Mouse (Mus musculus) MEL (cell line): Measurements from ENCODE around the gene Gstp3. TPM values are rescaled to one million over a fixed set of nuclear protein-coding genes. Genes with fewer than 3 reads are reported as not detected.
A peak's percentile ranks its signal among the peaks of the same experiment; 100 is the strongest.
"Not testable (repeated sequence)": the region's sequence is repeated elsewhere in the genome, so short reads cannot be mapped to it uniquely, and the experiment has no call there.

Source experiments
- DNase-seq: peaks from one replicate; pipeline ENCODE4 v3.0.0; 2011; ENCODE audit warnings: low read depth, low spot score
- H3K27ac ChIP-seq: 2 replicates; pipeline ENCODE4 v1.5.1; 2012; ENCODE audit warnings: low read depth, mild to moderate bottlenecking, control low read depth, low read length, moderate library complexity; ENCODE audit not compliant: control insufficient read depth
- H3K27me3 ChIP-seq, 2 experiments: fragments of 150-350 bp in 1 of 2; sonication (generic) in 1 of 2; 2 replicates each; pipeline ENCODE4 v1.6.1; 2012; ENCODE audit warnings: low read length in 2 of 2, mild to moderate bottlenecking in 2 of 2, improper control_type of control experiment in 1 of 2, moderate library complexity in 1 of 2; ENCODE audit not compliant: insufficient read depth in 2 of 2, control insufficient read depth in 1 of 2
- H3K36me3 ChIP-seq, 2 experiments: 2 replicates each; pipeline ENCODE4 v1.6.1; 2012 to 2014; ENCODE audit warnings: low read length in 2 of 2, improper control_type of control experiment in 1 of 2, inconsistent platforms in 1 of 2, mild to moderate bottlenecking in 1 of 2; ENCODE audit not compliant: insufficient read depth in 2 of 2, control insufficient read depth in 1 of 2
- H3K4me1 ChIP-seq, 2 experiments: fragments of 150-350 bp in 1 of 2; sonication (generic) in 1 of 2; 2 replicates each; pipeline ENCODE4 v1.6.1; 2012; ENCODE audit warnings: low read length in 2 of 2, improper control_type of control experiment in 1 of 2, mild to moderate bottlenecking in 1 of 2; ENCODE audit not compliant: insufficient read depth in 2 of 2, control insufficient read depth in 1 of 2
- H3K4me3 ChIP-seq, 2 experiments: fragments of 150-350 bp in 1 of 2; sonication (generic) in 1 of 2; 2 replicates each; pipeline ENCODE4 v1.5.1; 2012; ENCODE audit warnings: low read depth in 2 of 2, low read length in 2 of 2, mild to moderate bottlenecking in 2 of 2, moderate library complexity in 2 of 2, control low read depth in 1 of 2, improper control_type of control experiment in 1 of 2; ENCODE audit not compliant: control insufficient read depth in 1 of 2, insufficient read depth in 1 of 2
- H3K79me2 ChIP-seq: 2 replicates; pipeline ENCODE4 v1.6.1; 2012; ENCODE audit warnings: mild to moderate bottlenecking, low read length, moderate library complexity; ENCODE audit not compliant: control insufficient read depth, poor library complexity, insufficient read depth
- H3K9ac ChIP-seq: 2 replicates; pipeline ENCODE4 v1.6.1; 2012; ENCODE audit warnings: low read depth, mild to moderate bottlenecking, control low read depth, low read length, moderate library complexity; ENCODE audit not compliant: control insufficient read depth, poor library complexity, severe bottlenecking
- H3K9me3 ChIP-seq: fragments of 150-350 bp; sonication (generic); replicated peaks from 2 replicates; pipeline ENCODE4 v1.6.1; 2012; ENCODE audit warnings: mild to moderate bottlenecking, low read length, improper control_type of control experiment, moderate library complexity; ENCODE audit not compliant: insufficient read depth
- GATA1 ChIP-seq: IDR thresholded peaks from 2 replicates; pipeline ENCODE4 v1.6.1; 2011; ENCODE audit warnings: low read depth, low read length, improper control_type of control experiment
- TBP ChIP-seq: IDR thresholded peaks from 2 replicates; pipeline ENCODE4 v1.8.0; 2011; ENCODE audit warnings: low read depth, low read length, improper control_type of control experiment
- ZNF384 ChIP-seq: IDR thresholded peaks from 2 replicates; pipeline ENCODE4 v1.6.1; 2012; ENCODE audit warnings: low read depth, mild to moderate bottlenecking, inconsistent platforms, low read length, improper control_type of control experiment
- polyA plus RNA-seq, 2 experiments: library from polyadenylated mRNA; stranded (reverse) in 1 of 2; unstranded in 1 of 2; fragments of >175 nt in 1 of 2; fragments of >200 nt in 1 of 2; gene quantifications; 2 replicates each; pipeline versions ENCODE4 v1.2.1 to v1.2.4; 2012; ENCODE audit warnings: low replicate concordance in 2 of 2, low read depth in 1 of 2; ENCODE audit not compliant: insufficient read length in 2 of 2, insufficient read depth in 1 of 2, missing spikeins in 1 of 2
- total RNA-seq: library from RNA; depleted of rRNA; stranded (reverse); fragments of 300-350 nt; gene quantifications from 2 replicates; pipeline ENCODE4 v1.2.3, GENCODE M21; 2012

The Gstp3 gene
- total and polyA plus RNA-seq, 3 experiments = 0.84 TPM; not detected in 2

- H3K27me3 ChIP-seq = peaks cover 0 to 2% of the 10 kb centered on the region in 2 experiments; a peak in 2 of 4 replicates
- H3K9ac ChIP-seq = no peak overlapping the region
- peaks cover 0 to 3% of the 10 kb centered on the region in 2 experiments; a peak in 1 of 4 replicates for H3K4me1 ChIP-seq
- no peaks in the 10 kb centered on the region for H3K36me3 ChIP-seq
- no peak overlapping the region for H3K4me3 ChIP-seq
- TF ChIP-seq ZNF384 = no peak
- DNase-seq = no peak
- no peak overlapping the region for H3K27ac ChIP-seq
- H3K9me3 ChIP-seq = no peaks in the 10 kb centered on the region
- no peaks in the 10 kb centered on the region for H3K79me2 ChIP-seq
Measured at GRCm38 (mm10) chr19:4066280-4066679, 6.9 kb upstream of the Gstp3 start.

DNA sequence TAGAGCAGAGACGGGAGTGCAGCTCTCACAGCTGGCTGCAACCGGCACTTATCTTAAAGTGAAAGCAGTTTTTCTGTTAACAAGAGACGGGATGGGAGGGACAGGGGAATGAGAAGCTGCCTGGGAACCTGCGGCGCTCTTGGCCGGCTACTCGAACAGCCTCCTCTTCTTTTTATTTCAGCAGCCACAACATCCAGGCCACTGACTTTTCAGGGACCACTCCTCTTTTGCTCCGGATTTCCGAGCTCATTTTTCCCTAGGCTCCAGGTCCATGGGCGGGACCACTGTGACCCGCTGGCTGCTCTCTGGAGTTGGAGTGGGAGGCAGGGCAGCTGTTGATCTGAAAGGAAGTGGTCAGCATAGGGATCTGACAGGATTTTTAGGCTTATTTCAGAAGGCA lies 5.1 kb upstream of the Gstp3 start:
- not testable (repeated sequence) for H3K9ac ChIP-seq, H3K4me1 ChIP-seq, H3K79me2 ChIP-seq, DNase-seq, H3K27ac ChIP-seq, H3K36me3 ChIP-seq, H3K9me3 ChIP-seq, H3K27me3 ChIP-seq, H3K4me3 ChIP-seq

- not testable (repeated sequence) for H3K27me3 ChIP-seq, H3K9ac ChIP-seq, H3K36me3 ChIP-seq, H3K9me3 ChIP-seq, DNase-seq, H3K79me2 ChIP-seq, H3K4me3 ChIP-seq
- H3K27ac ChIP-seq = peak overlapping the region; percentile 36; the same call in 1 of the 2 replicates
- H3K4me1 ChIP-seq = peaks cover 3 to 10% of the 10 kb centered on the region in 2 experiments; a peak in 3 of 4 replicates
Measured at GRCm38 (mm10) chr19:4063357-4063756, 4.0 kb upstream of the Gstp3 start.

- H3K36me3 ChIP-seq = peaks cover 0 to 2% of the 10 kb centered on the region in 2 experiments; a peak in 2 of 4 replicates
- H3K27me3 ChIP-seq = no peaks in the 10 kb centered on the region
- H3K27ac ChIP-seq = no peak overlapping the region
- H3K79me2 ChIP-seq = no peaks in the 10 kb centered on the region
- TF ChIP-seq TBP (no peak), GATA1 (peak; percentile 13; the same call in 1 of the 2 replicates)
- H3K9ac ChIP-seq = no peak overlapping the region
- H3K4me3 ChIP-seq = no peak overlapping the region
- DNase-seq = no peak
- H3K4me1 ChIP-seq = peaks cover 3 to 10% of the 10 kb centered on the region in 2 experiments; a peak in 3 of 4 replicates
- H3K9me3 ChIP-seq = no peaks in the 10 kb centered on the region
Measured at GRCm38 (mm10) chr19:4060899-4061465, 1.6 kb upstream of the Gstp3 start.
